Comparison of ENCODE assay signal across 8 mouse cellular contexts in the genomic region with DNA sequence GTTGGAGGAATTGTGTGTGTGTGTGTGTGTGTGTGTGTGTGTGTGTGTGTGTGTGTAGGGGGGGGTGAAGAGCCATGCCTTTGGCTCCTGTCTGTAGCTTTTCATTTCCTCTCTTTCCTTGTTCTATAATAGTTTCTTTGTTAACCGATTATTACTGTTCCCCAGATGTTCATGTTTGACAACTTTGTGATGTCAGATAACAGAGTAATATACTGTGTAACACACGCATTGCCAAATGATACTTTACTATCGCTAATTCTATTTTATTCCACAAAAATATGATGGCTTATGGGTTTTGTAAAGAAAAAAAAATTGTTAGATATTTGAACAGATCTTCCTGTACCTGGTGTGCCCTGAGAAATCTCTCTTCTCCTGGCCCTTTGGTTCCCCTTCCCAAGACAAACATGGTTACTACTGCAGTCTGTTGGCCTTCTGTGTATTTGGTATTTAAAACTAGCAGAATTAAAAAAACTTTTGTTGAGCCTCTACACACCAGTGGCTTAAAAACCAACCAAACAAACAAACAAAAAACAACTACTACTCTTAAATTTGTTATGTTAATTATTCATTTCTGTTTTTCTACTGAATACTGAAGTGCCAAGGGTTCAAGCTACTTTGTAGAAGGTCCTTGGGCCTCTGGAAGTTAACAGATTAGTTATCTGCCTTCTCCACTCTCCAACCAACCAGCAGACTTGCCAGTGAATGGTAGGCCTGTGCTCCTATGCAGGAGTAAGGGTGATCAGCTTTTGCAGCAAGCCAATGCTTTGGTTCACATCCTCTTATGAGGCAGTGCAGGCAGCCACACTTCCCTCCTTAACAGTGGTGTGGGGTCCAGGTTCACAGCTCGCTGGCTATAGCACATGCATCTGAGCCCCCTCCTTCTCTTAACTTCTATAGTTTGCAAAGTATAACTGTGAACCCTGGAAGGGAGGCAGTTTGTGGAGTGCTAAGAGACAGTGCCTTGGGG. TPM values are rescaled to one million over a fixed set of nuclear protein-coding genes. Genes with fewer than 3 reads are reported as not detected.
DNase-seq lines count a peak whose midpoint lies in the region; ATAC-seq and TF ChIP-seq lines count a peak whose summit lies in the region.

No protein-coding gene starts in this region.

- no peaks in the 10 kb centered on the region for H3K36me3 ChIP-seq in embryonic facial prominence, embryonic 13.5 days
- peaks cover 29% of the 10 kb centered on the region for H3K36me3 ChIP-seq in liver, embryonic 12.5 days

- no peak overlapping the region for H3K27ac ChIP-seq in layer of hippocampus, adult 2 months
- no peak overlapping the region for H3K27ac ChIP-seq in embryonic facial prominence, embryonic 13.5 days
- peak overlapping the region; percentile 92 for H3K27ac ChIP-seq in liver, embryonic 12.5 days

- H3K9ac ChIP-seq in embryonic facial prominence, embryonic 13.5 days = no peak overlapping the region
- H3K9ac ChIP-seq in liver, embryonic 12.5 days = peak overlapping the region; percentile 86

- H3K4me2 ChIP-seq in embryonic facial prominence, embryonic 13.5 days = peak overlapping the region; percentile 98
- peak overlapping the region; percentile 94 for H3K4me2 ChIP-seq in liver, embryonic 12.5 days

- peak; percentile 15 for DNase-seq in layer of hippocampus, adult 9-11 months
- no peak for DNase-seq in layer of hippocampus, adult 2 months (ENCODE audit: low spot score in 2 of 2)
- peak; percentile 62 to 79 for DNase-seq in spleen, postnatal 4 days (ENCODE audit: low spot score in 2 of 2)
- no peak for DNase-seq in thymus, postnatal 25 days
- no peak for DNase-seq in urinary bladder, postnatal 10 days (ENCODE audit: low spot score)
- no peak for DNase-seq in kidney, postnatal 14 days

- no peak for TF ChIP-seq CTCF in layer of hippocampus, adult 2 months (conservative IDR thresholded peaks at IDR 0.05)

- peaks cover 42% of the 10 kb centered on the region for H3K27me3 ChIP-seq in embryonic facial prominence, embryonic 13.5 days
- no peaks in the 10 kb centered on the region; the same call in 1 of the 2 replicates for H3K27me3 ChIP-seq in liver, embryonic 12.5 days (replicated peaks)

- peaks cover 13% of the 10 kb centered on the region for H3K4me1 ChIP-seq in embryonic facial prominence, embryonic 13.5 days
- peaks cover 43% of the 10 kb centered on the region for H3K4me1 ChIP-seq in liver, embryonic 12.5 days

- WGBS in embryonic facial prominence, embryonic 13.5 days = 46% methylated on average over 4 of the region's 4 CpGs
- WGBS in liver, embryonic 12.5 days (ENCODE audit: insufficient replicate concordance) = 23% methylated on average over 4 of the region's 4 CpGs

- H3K4me3 ChIP-seq in layer of hippocampus, adult 2 months = no peak overlapping the region
- no peak overlapping the region for H3K4me3 ChIP-seq in embryonic facial prominence, embryonic 13.5 days
- peak overlapping the region; percentile 72 for H3K4me3 ChIP-seq in liver, embryonic 12.5 days

- no peak for ATAC-seq in embryonic facial prominence, embryonic 13.5 days (ENCODE audit: insufficient number of reproducible peaks, insufficient read depth, low FRiP score, low TSS enrichment, low read depth)
- ATAC-seq in liver, embryonic 12.5 days = peak; percentile 91

- no peaks in the 10 kb centered on the region for H3K9me3 ChIP-seq in embryonic facial prominence, embryonic 13.5 days
- H3K9me3 ChIP-seq in liver, embryonic 12.5 days (replicated peaks) = no peaks in the 10 kb centered on the region; the same call in 1 of the 2 replicates

RNA-seq across cellular contexts. Expression of a gene that starts 2.3 kb away (rescaled TPM):
- 1 to 10 TPM; 6.2 to 6.9 TPM for total RNA-seq in layer of hippocampus, adult 2 months (2021)
- 2.4 and 3.7 TPM in 2 replicates for polyA plus RNA-seq in embryonic facial prominence, embryonic 13.5 days (2015; fragmentation: Nextera tagmentation; extraction: Ambion mirVana)
- 12.8 and 13.7 TPM in 2 replicates for polyA plus RNA-seq in liver, embryonic 12.5 days (2016; fragmentation: Nextera tagmentation; extraction: Ambion mirVana)

RNA-seq across cellular contexts. Expression of a gene that starts 11.6 kb away (rescaled TPM):
- total RNA-seq in layer of hippocampus, adult 2 months (2021) = 10 to 100 TPM in 1 of 2 experiments, 1 to 10 TPM in 1; 10.0 to 11.0 TPM
- 2.3 and 3.0 TPM in 2 replicates for polyA plus RNA-seq in embryonic facial prominence, embryonic 13.5 days (2015; fragmentation: Nextera tagmentation; extraction: Ambion mirVana)
- 0.44 and 0.64 TPM in 2 replicates for polyA plus RNA-seq in liver, embryonic 12.5 days (2016; fragmentation: Nextera tagmentation; extraction: Ambion mirVana)

RNA-seq across cellular contexts. Expression of a gene that starts 45.4 kb away (rescaled TPM):
- total RNA-seq in layer of hippocampus, adult 2 months (2021) = 10 to 100 TPM; 77.9 to 83.1 TPM
- polyA plus RNA-seq in embryonic facial prominence, embryonic 13.5 days (2015; fragmentation: Nextera tagmentation; extraction: Ambion mirVana) = 55.4 and 57.9 TPM in 2 replicates
- polyA plus RNA-seq in liver, embryonic 12.5 days (2016; fragmentation: Nextera tagmentation; extraction: Ambion mirVana) = 37.3 and 39.3 TPM in 2 replicates

Comparison
In these comparisons a context has a peak if more than half of its experiments do, and no peak if none do; other contexts are left out.
1. DNase-seq: peak in layer of hippocampus, adult 9-11 months (single experiment) and spleen, postnatal 4 days (2 of 2); none in layer of hippocampus, adult 2 months (0 of 2), thymus, postnatal 25 days (single experiment), urinary bladder, postnatal 10 days (single experiment) and kidney, postnatal 14 days (single experiment).